ENCODE assay signal across 9 mouse cellular contexts in genomic region chr19:16802707-16803106, GRCm38 (mm10). TPM values are rescaled to one million over a fixed set of nuclear protein-coding genes. Genes with fewer than 3 reads are reported as not detected.
DNase-seq lines count a peak whose midpoint lies in the region; ATAC-seq and TF ChIP-seq lines count a peak whose summit lies in the region.
"Had no signal": no experiment of that assay in that cellular context is flagged by ENCODE, and none has a peak within 500 bp of the region (broad histone marks: within the 10 kb centered on the region; RNA-seq: fewer than 3 reads in every experiment).

No protein-coding gene starts in this region.

- peak; percentile 45 for TF ChIP-seq CTCF in liver, adult 2 months (IDR thresholded peaks at IDR 0.05; ENCODE audit: low read depth, low read length)
- peak; percentile 82 for TF ChIP-seq CTCF in lung, postnatal 0 days (IDR thresholded peaks at IDR 0.05)

- no peak overlapping the region for H3K9ac ChIP-seq in liver, adult 2 months (ENCODE audit: low read depth, low read length)
- H3K9ac ChIP-seq in liver, embryonic 11.5 days (ENCODE audit: low read depth, low read length) = no peak overlapping the region
- no peak overlapping the region for H3K9ac ChIP-seq in lung, postnatal 0 days (replicated peaks; ENCODE audit: low read depth)
- H3K9ac ChIP-seq: stomach, embryonic 15.5 days had no signal

- H3K4me1 ChIP-seq in liver, adult 2 months (ENCODE audit: control insufficient read depth, insufficient read depth, low read length) = no peaks in the 10 kb centered on the region
- no peaks in the 10 kb centered on the region for H3K4me1 ChIP-seq in liver, embryonic 11.5 days (replicated peaks; ENCODE audit: control insufficient read depth, insufficient read depth, low read length)
- no peaks in the 10 kb centered on the region for H3K4me1 ChIP-seq in lung, postnatal 0 days (ENCODE audit: insufficient read depth, low read depth, low read length)
- H3K4me1 ChIP-seq: stomach, embryonic 15.5 days had no signal

- H3K4me2 ChIP-seq in liver, embryonic 11.5 days = no peak overlapping the region
- H3K4me2 ChIP-seq in lung, postnatal 0 days (replicated peaks; ENCODE audit: low read depth, low read length) = no peak overlapping the region
- H3K4me2 ChIP-seq: stomach, embryonic 15.5 days had no signal

- TF ChIP-seq POLR2A in liver, adult 2 months (IDR thresholded peaks at IDR 0.05; ENCODE audit: extremely low read depth, insufficient read depth, low read length) = no peak

- DNase-seq in adrenal gland, adult 18-20 months (ENCODE audit: low spot score in 2 of 2) = peak; percentile 32 to 35
- DNase-seq in adrenal gland, postnatal 4 days (ENCODE audit: low spot score in 2 of 2) = no peak
- peak; percentile 27 for DNase-seq in liver, adult 2 months (ENCODE audit: extremely low read depth, low read depth, low spot score)
- DNase-seq in liver, embryonic 11.5 days (ENCODE audit: low spot score) = no peak
- peak; percentile 56 for DNase-seq in c-Kit-positive CD71-positive TER-119-negative erythroid progenitor cells, embryonic 14.5 days (ENCODE audit: low read depth)
- DNase-seq in heart, postnatal 36 days = peak; percentile 14 to 27
- DNase-seq in lung, postnatal 0 days (ENCODE audit: low spot score) = peak; percentile 58
- DNase-seq in thymus, postnatal 0 days (ENCODE audit: low spot score) = peak; percentile 61

- under 1% methylated on average over 3 of the region's 3 CpGs for WGBS in liver, adult 2 months
- 3% methylated on average over 3 of the region's 3 CpGs for WGBS in liver, embryonic 11.5 days
- WGBS in lung, postnatal 0 days = 3% methylated on average over 3 of the region's 3 CpGs

- intact Hi-C loops in heart, postnatal 36 days (cut with DNase I) = loop anchor here (1.0 to 5.0 kb wide), 3 partner anchors 182 to 585 kb away; no protein-coding TSS in a partner anchor

- H3K27ac ChIP-seq in liver, adult 2 months (replicated peaks; ENCODE audit: insufficient read depth, low read depth, low read length) = no peak overlapping the region
- no peak overlapping the region for H3K27ac ChIP-seq in liver, embryonic 11.5 days (ENCODE audit: low read depth, low read length)
- H3K27ac ChIP-seq in lung, postnatal 0 days (ENCODE audit: low read length) = no peak overlapping the region
- H3K27ac ChIP-seq: stomach, embryonic 15.5 days had no signal

- TF ChIP-seq EP300 in lung, postnatal 0 days (IDR thresholded peaks at IDR 0.05) = no peak

- ATAC-seq in liver, embryonic 11.5 days (replicated peaks; ENCODE audit: low FRiP score) = no peak
- ATAC-seq in lung, postnatal 0 days = no peak

- H3K9me3 ChIP-seq in liver, embryonic 11.5 days (ENCODE audit: control insufficient read depth, low read length) = no peaks in the 10 kb centered on the region
- H3K9me3 ChIP-seq in lung, postnatal 0 days (ENCODE audit: low read length) = no peaks in the 10 kb centered on the region
- H3K9me3 ChIP-seq: stomach, embryonic 15.5 days had no signal

- no peaks in the 10 kb centered on the region for H3K79me2 ChIP-seq in liver, adult 2 months (ENCODE audit: control insufficient read depth, insufficient read depth, low read length)

- no peaks in the 10 kb centered on the region for H3K27me3 ChIP-seq in liver, adult 2 months (ENCODE audit: control insufficient read depth, insufficient read depth, low read length)
- no peaks in the 10 kb centered on the region for H3K27me3 ChIP-seq in liver, embryonic 11.5 days (replicated peaks; ENCODE audit: control insufficient read depth, insufficient read depth, low read length)
- no peaks in the 10 kb centered on the region for H3K27me3 ChIP-seq in lung, postnatal 0 days (replicated peaks; ENCODE audit: insufficient read depth, low read length)
- H3K27me3 ChIP-seq: stomach, embryonic 15.5 days had no signal

- no peaks in the 10 kb centered on the region for H3K36me3 ChIP-seq in liver, adult 2 months (ENCODE audit: control insufficient read depth, insufficient read depth, low read length)
- no peaks in the 10 kb centered on the region for H3K36me3 ChIP-seq in liver, embryonic 11.5 days (ENCODE audit: control insufficient read depth, insufficient read depth, low read length)
- H3K36me3 ChIP-seq in lung, postnatal 0 days (ENCODE audit: insufficient read depth, low read length) = no peaks in the 10 kb centered on the region
- H3K36me3 ChIP-seq: stomach, embryonic 15.5 days had no signal

- H3K4me3 ChIP-seq in liver, adult 2 months (ENCODE audit: insufficient read depth, low read depth, low read length) = no peak overlapping the region
- no peak overlapping the region for H3K4me3 ChIP-seq in liver, embryonic 11.5 days (ENCODE audit: low read depth, low read length)
- no peak overlapping the region for H3K4me3 ChIP-seq in lung, postnatal 0 days (ENCODE audit: low read depth, low read length)
- H3K4me3 ChIP-seq: stomach, embryonic 15.5 days had no signal

RNA-seq across cellular contexts. Expression of gene Vps13a, which starts 22.0 kb away (rescaled TPM):
- total RNA-seq in adrenal gland, adult 18-20 months (2021) = 10 to 100 TPM; 26.7 to 37.7 TPM
- total RNA-seq in adrenal gland, postnatal 4 days (2021) = 10 to 100 TPM; 26.8 to 28.7 TPM
- 27.3 and 30.8 TPM in 2 replicates for total RNA-seq in liver, adult 2 months (2014; rRNA removed)
- 1.0 and 1.1 TPM in 2 replicates for polyA plus RNA-seq in liver, adult 2 months (2012; rRNA removed)
- polyA plus RNA-seq in liver, embryonic 11.5 days (2014; fragmentation: Nextera tagmentation; extraction: Ambion mirVana) = 14.1 and 19.4 TPM in 2 replicates
- 10 to 100 TPM; 32.9 to 35.7 TPM for total RNA-seq in heart, postnatal 36 days (2021)
- 8.2 and 10.6 TPM in 2 replicates for polyA plus RNA-seq in lung, postnatal 0 days (2015; fragmentation: Nextera tagmentation; extraction: Ambion mirVana)
- polyA plus RNA-seq in thymus, postnatal 0 days (2015; fragmentation: Nextera tagmentation; extraction: Ambion mirVana) = 16.4 and 17.9 TPM in 2 replicates

Comparison
In these comparisons a context has a peak if more than half of its experiments do, and no peak if none do; other contexts are left out.
1. DNase-seq: peak in adrenal gland, adult 18-20 months (2 of 2), liver, adult 2 months (single experiment), c-Kit-positive CD71-positive TER-119-negative erythroid progenitor cells, embryonic 14.5 days (single experiment), heart, postnatal 36 days (2 of 2), lung, postnatal 0 days (single experiment) and thymus, postnatal 0 days (single experiment); none in adrenal gland, postnatal 4 days (0 of 2) and liver, embryonic 11.5 days (single experiment).